Mouse (Mus musculus): ENCODE data around the gene Espl1.

Espl1 gene

DNA sequence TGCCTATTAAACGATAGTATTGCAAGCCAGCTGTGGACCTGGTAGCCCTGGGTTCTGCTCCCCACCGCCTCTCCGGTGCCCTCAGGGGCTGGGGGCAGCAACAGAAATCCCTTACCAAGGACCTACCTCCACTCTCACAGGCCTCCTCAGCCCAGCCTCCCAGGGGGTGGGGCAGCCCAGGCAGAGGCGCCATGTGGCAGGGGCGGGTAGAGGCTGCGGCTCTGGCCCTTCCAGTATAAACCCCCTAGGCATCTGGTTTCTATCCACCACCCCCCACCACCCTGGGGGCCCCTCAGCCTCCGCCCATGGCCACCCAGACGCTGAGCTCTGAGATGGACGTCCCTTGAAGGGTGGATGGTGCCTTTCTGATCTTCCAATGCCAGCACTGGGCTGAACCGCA lies 74.7 kb downstream of the Espl1 start:
- DNase-seq (ENCODE audit: low spot score in 2 of 2) = no peak
